Mouse (Mus musculus): ENCODE data around the gene Gm44596.

Gm44596 gene

GRCm38 (mm10) chr6:128429300-128429699 is 54.0 kb downstream of the Gm44596 start:
- DNase-seq (ENCODE audit: low read depth, low spot score), result no peak

- no peak for DNase-seq (ENCODE audit: low read depth, low spot score)
Measured at GRCm38 (mm10) chr6:128429826-128430225, 54.5 kb downstream of the Gm44596 start.

DNA sequence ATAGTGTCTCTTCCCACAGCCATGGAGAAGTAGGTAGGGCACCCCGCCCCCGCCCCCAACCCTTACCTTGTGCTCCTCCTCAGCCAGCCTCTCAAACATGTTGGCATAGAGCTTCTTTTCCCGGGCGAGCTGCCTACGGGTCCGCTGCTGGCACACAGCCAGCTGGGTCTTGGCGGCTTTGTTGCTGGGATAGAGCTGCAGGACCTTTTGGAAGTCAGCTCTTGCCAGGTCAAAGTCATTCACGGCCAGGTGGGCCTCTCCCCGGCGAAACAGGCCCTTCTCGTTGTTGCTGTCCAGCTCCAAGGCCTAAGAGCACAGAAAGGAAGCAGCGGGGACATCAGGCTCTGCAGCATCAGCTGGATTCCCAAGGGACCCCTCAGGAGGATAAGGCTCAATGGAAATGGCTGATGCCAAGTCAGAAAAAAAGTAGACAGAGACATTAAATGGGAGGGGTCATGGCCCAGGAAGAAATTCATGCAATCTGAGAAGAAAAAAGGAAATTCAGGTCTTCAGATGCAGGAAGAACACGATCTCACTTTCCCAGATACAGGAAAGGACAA is 57.1 kb downstream of the Gm44596 start:
- no peak for DNase-seq (ENCODE audit: low read depth, low spot score)

DNA sequence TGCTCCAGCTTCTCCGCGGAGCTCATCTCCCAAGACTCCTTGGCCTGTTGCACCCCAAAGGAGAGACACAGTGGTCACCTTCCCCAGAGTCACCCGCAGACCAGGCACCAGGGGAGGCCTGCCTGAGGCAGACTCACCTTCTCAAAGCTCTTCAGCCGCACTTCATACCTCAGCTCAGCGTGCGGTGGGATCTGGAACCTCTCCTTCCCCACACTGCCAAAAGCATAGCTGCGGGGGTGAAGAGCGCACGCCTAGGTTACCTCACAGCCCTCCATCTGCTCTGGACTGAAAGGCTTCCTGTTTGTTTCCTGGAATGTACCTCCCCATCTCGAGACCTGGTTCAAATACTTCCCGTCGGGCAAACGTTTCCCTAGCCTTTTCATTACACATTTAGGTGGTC is 58.3 kb downstream of the Gm44596 start:
- no peak for DNase-seq (ENCODE audit: low read depth, low spot score)

GRCm38 (mm10) chr6:128435474-128435873 is 60.2 kb downstream of the Gm44596 start:
- DNase-seq (ENCODE audit: low read depth, low spot score), result no peak

DNA sequence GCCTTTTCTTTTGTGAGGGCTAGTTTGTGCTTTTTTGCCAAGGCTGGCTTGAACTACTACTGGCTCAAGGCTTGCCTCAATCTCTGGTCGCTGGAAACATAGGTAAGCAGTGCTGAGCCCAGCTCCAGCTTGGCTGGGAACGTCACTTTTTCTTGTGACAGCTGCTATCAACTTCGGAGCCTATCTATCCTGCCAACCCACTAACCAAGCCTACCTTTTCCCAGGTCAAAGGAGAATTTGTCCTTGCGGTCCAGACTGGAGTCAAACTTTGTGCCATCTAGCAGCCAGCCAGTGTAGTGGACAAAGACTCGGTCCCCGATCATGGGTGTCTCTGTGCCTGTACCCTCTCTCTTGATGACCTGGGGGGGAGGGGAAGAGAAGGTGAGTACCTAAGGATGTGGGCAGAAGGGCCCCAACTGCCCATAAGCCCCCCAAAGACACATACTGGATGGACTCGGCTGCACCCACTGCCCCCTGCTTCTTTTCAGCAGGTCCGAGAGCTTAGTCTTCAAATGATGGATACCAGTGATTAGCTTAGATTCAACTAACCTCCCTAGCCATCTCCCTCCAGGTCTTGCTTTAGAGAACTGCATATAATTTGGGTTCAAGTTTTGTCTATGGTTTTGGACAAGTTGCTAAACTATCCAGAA is 61.2 kb downstream of the Gm44596 start:
- DNase-seq (ENCODE audit: low read depth, low spot score), result no peak

DNA sequence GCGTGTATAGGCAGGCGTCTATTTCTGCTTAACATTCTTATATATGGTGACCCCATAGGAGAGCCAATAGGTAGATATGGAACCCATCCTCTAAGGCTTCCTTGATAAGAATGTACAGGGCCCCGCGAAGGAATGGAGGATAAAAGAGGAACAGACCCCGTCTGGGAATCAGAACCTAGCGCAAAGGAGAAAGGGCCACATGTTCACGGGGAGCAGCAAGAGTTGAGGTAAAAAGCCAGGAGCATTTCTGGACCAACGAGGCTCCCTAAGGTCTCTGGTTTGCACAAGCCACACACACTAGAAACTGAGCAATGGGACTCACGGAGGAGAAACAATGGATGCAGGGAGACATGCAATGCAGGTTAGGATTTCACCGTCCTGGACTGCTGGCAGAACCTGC is 62.0 kb downstream of the Gm44596 start:
- no peak for DNase-seq (ENCODE audit: low read depth, low spot score)

GRCm38 (mm10) chr6:128437731-128438316 is 62.5 kb downstream of the Gm44596 start:
- peak; percentile 66 for DNase-seq (ENCODE audit: low read depth, low spot score)

GRCm38 (mm10) chr6:128438317-128438870 is 63.1 kb downstream of the Gm44596 start, which contains the start of gene Fkbp4:
Gene Fkbp4 (minus strand): TSS chr6:128438677.
- DNase-seq (ENCODE audit: low read depth, low spot score), result peak; percentile 91

GRCm38 (mm10) chr6:128438871-128439341 is 63.6 kb downstream of the Gm44596 start:
- no peak for DNase-seq (ENCODE audit: low read depth, low spot score)

DNA sequence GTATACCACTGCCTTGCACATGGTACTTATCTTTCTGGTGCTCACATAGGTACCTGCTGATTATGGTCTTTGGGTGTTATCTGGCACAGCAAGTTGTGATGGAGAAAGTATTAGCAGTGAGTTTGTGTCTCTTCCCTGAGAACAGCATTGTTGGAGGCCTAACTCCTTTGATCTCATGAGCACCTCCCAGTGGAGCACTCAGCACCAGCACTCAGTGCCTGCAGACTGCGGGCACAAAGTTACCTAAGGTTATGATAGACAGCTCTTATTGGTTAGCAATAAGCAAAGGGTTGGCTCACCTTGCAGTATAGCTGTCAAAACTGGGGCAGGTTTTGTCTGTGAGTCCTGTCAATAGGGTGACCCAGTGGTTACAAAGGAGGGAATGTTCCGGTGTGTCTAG is 64.9 kb downstream of the Gm44596 start:
- DNase-seq (ENCODE audit: low read depth, low spot score), result no peak

DNA sequence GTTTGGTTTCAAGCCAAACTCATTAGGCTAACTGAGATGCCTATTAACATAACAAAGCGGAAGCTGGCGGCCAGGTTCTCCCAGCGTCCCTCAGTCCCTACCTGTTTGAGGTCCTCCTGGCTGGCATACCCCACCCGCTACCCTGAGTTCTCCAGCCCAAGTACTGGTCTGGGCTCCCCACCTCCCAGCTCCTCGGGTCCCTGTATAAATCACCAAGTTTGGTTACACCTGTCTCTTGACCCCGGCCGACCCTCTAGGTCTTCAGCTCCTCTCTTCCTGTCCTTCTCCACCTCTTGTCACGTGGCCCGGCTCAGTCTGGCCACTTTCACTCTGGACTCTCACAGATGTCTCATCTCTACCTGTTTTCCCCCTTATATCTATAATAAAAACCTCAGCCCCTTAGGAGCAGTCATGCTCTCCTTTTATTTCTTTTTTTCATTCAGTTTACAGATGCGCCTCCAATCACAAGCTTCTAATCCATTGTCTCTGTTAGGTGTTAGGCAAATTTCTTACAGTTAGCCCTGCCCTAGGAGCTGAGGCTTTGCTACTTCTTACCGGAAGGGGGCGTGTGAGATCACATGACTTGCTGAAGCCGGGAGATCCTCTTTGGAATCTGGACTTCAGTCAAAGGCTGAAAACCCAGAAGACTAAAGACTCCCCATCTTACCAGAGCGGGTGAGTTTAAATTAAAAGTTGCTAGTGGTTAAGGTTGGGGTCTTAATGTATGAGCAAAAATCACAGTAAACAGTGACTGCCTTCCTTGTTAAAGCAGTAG is 70.6 kb downstream of the Gm44596 start:
- peak; percentile 53 for DNase-seq (ENCODE audit: low read depth, low spot score)

DNA sequence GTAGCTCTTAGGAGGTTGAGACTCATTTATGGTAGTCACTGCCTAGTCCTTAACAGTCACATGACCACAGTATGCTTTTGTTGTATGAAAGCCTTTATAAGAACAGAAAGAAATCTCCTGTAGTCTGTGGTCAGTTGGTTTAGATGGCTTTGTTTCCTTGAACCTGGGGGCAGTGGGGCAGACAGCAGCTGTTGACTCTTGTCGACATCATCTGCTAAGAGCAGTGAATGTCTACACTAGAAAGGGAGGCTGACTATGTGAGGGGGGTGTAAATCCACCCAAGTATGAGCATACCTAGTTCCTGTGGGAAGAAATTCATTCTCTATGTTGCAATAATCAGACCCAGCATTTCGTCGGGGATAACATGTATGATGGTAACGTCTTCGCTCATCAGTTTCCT is 71.8 kb downstream of the Gm44596 start:
- DNase-seq (ENCODE audit: low read depth, low spot score), result no peak

DNA sequence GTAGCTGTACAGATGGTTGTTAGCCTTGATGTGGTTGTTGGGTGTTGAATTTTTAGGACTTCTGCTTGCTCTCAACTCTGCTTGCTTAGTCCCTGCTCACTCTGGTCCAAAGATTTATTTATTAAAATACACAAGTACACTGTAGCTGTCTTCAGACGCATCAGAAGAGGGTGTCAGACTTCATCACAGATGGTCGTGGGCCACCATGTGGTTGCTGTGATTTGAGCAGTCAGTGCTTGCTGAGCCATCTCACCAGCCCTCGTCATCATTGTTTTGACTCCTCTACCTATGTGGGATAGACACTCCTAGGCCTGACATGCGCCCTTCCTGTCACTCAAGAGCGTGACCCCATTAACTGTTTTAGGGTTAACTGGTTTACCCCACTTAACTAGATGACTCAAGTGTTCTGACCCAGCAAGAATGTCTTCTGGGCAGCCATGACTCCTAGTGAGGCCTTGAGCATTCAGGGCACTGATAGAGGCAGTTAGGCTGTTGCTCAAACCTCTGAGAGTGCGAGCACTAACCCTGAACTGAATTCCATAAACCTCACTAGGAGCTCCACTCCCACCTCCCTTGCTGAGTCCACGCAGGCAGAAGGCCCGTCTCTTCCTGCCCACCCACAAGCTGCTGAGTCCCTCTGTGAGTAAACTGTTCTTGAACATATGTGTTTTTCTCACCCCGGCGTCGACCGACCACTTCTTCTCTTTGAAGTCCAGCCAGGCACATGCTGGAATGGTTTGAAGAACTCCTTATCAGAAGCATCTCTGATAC is 80.7 kb downstream of the Gm44596 start:
- no peak for DNase-seq (ENCODE audit: low read depth, low spot score)

Data from forelimb bud, embryonic 11.5 days (tissue).